Mouse (Mus musculus): ENCODE measurements at regions not wholly inside any gene's neighbourhood (a gene's known extent, or its start where the extent isn't known, plus 50 kb on each side); places are given as distances from the start of the nearest gene placed in this dataset.

- TF ChIP-seq CTCF (conservative IDR thresholded peaks at IDR 0.05; ENCODE audit: low read length) (no peak), POU5F1 (IDR thresholded peaks at IDR 0.05; ENCODE audit: borderline replicate concordance, low read length) (no peak)
Observed at GRCm38 (mm10) chr14:98571644-98572043, 402.1 kb upstream of the Dach1 start.
